Mouse (Mus musculus): ENCODE measurements around the gene Runx1. TPM values are rescaled to one million over a fixed set of nuclear protein-coding genes. Genes with fewer than 3 reads are reported as not detected.

Runx1 gene
- polyA plus RNA-seq, 1 experiment from 2014 or later = 4.9 TPM

GRCm38 (mm10) chr16:92697227-92697736, 128.7 kb downstream of the Runx1 start:
- WGBS = under 1% methylated on average over 53 of the region's 53 CpGs
- Histone ChIP-seq H3K36me3 (no peaks in the 10 kb centered on the region), H3K27ac (peak overlapping the region; percentile 69), H3K4me3 (replicated peaks) (peak overlapping the region; percentile 59), H3K4me1 (replicated peaks) (peaks cover 44% of the 10 kb centered on the region), H3K9ac (replicated peaks) (peak overlapping the region; percentile 60), H3K4me2 (peak overlapping the region; percentile 87), H3K27me3 (peaks cover 71% of the 10 kb centered on the region), H3K9me3 (no peaks in the 10 kb centered on the region)
- ATAC-seq (ENCODE audit: insufficient number of reproducible peaks, insufficient read depth, low FRiP score, low TSS enrichment, low read depth) = peak; percentile 78

- Histone ChIP-seq H3K4me3 (replicated peaks) (peak overlapping the region; percentile 59), H3K9ac (replicated peaks) (0 out of 2 replicates have a peak overlapping the region, but pooled peaks have one; percentile 18), H3K9me3 (no peaks in the 10 kb centered on the region), H3K4me1 (replicated peaks) (peaks cover 44% of the 10 kb centered on the region), H3K27ac (no peak overlapping the region), H3K4me2 (peak overlapping the region; percentile 87), H3K36me3 (no peaks in the 10 kb centered on the region), H3K27me3 (peaks cover 68% of the 10 kb centered on the region)
- ATAC-seq (ENCODE audit: insufficient number of reproducible peaks, insufficient read depth, low FRiP score, low TSS enrichment, low read depth) = no peak
- WGBS = under 1% methylated on average over 24 of the region's 24 CpGs
These were observed 129.4 kb downstream of the Runx1 start for GRCm38 (mm10) chr16:92696411-92697015.

- peak overlapping the region; percentile 59; the same call in 1 of the 2 replicates for H3K9ac ChIP-seq (replicated peaks)
- ATAC-seq (ENCODE audit: insufficient number of reproducible peaks, insufficient read depth, low FRiP score, low TSS enrichment, low read depth) = no peak
- H3K27ac ChIP-seq = no peak overlapping the region
- WGBS = 6% methylated on average over 12 of the region's 12 CpGs
- peak overlapping the region; percentile 51 for H3K4me3 ChIP-seq (replicated peaks)
- no peaks in the 10 kb centered on the region for H3K9me3 ChIP-seq
- peaks cover 69% of the 10 kb centered on the region for H3K27me3 ChIP-seq
- H3K36me3 ChIP-seq = no peaks in the 10 kb centered on the region
- peaks cover 44% of the 10 kb centered on the region for H3K4me1 ChIP-seq (replicated peaks)
- peak overlapping the region; percentile 87 for H3K4me2 ChIP-seq
These were observed 130.0 kb downstream of the Runx1 start for GRCm38 (mm10) chr16:92695981-92696380.

- no peak for ATAC-seq (ENCODE audit: insufficient number of reproducible peaks, insufficient read depth, low FRiP score, low TSS enrichment, low read depth)
- under 1% methylated on average over 43 of the region's 43 CpGs for WGBS
- Histone ChIP-seq H3K27me3 (peaks cover 68% of the 10 kb centered on the region), H3K27ac (no peak overlapping the region), H3K4me3 (replicated peaks) (peak overlapping the region; percentile 51), H3K4me2 (peak overlapping the region; percentile 87), H3K36me3 (no peaks in the 10 kb centered on the region), H3K9me3 (no peaks in the 10 kb centered on the region), H3K9ac (replicated peaks) (peak overlapping the region; percentile 59), H3K4me1 (replicated peaks) (peaks cover 39% of the 10 kb centered on the region)
These were observed 130.6 kb downstream of the Runx1 start for GRCm38 (mm10) chr16:92695200-92695921.

GRCm38 (mm10) chr16:92694496-92695106, 131.3 kb downstream of the Runx1 start:
- H3K4me2 ChIP-seq = peak overlapping the region; percentile 87
- H3K4me1 ChIP-seq (replicated peaks) = peaks cover 33% of the 10 kb centered on the region
- no peak overlapping the region for H3K27ac ChIP-seq
- H3K36me3 ChIP-seq = no peaks in the 10 kb centered on the region
- ATAC-seq (ENCODE audit: insufficient number of reproducible peaks, insufficient read depth, low FRiP score, low TSS enrichment, low read depth) = no peak
- H3K9me3 ChIP-seq = no peaks in the 10 kb centered on the region
- H3K4me3 ChIP-seq (replicated peaks) = peak overlapping the region; percentile 51
- peak overlapping the region; percentile 37; the same call in 1 of the 2 replicates for H3K9ac ChIP-seq (replicated peaks)
- peaks cover 69% of the 10 kb centered on the region for H3K27me3 ChIP-seq
- 2% methylated on average over 16 of the region's 19 CpGs for WGBS

GRCm38 (mm10) chr16:92690759-92691158, 135.2 kb downstream of the Runx1 start:
- ATAC-seq (ENCODE audit: insufficient number of reproducible peaks, insufficient read depth, low FRiP score, low TSS enrichment, low read depth) = no peak
- 83% methylated on average over 7 of the region's 7 CpGs for WGBS
- no peaks in the 10 kb centered on the region for H3K36me3 ChIP-seq

GRCm38 (mm10) chr16:92688941-92689340, 137.0 kb downstream of the Runx1 start:
- Histone ChIP-seq H3K4me2 (no peak overlapping the region), H3K4me3 (replicated peaks) (no peak overlapping the region), H3K27ac (no peak overlapping the region), H3K4me1 (replicated peaks) (peaks cover 16% of the 10 kb centered on the region), H3K9me3 (no peaks in the 10 kb centered on the region), H3K27me3 (peaks cover 30% of the 10 kb centered on the region), H3K36me3 (no peaks in the 10 kb centered on the region), H3K9ac (replicated peaks) (no peak overlapping the region)
- no peak for ATAC-seq (ENCODE audit: insufficient number of reproducible peaks, insufficient read depth, low FRiP score, low TSS enrichment, low read depth)
- 92% methylated on average over 21 of the region's 21 CpGs for WGBS

More at GRCm38 (mm10) chr16:92690759-92691158, 135.2 kb downstream of the Runx1 start:
- Histone ChIP-seq H3K4me2 (no peak overlapping the region), H3K9ac (replicated peaks) (no peak overlapping the region), H3K27ac (no peak overlapping the region), H3K4me1 (replicated peaks) (peaks cover 12% of the 10 kb centered on the region), H3K27me3 (peaks cover 45% of the 10 kb centered on the region), H3K4me3 (replicated peaks) (no peak overlapping the region), H3K9me3 (no peaks in the 10 kb centered on the region)

- 90% methylated on average over 10 of the region's 10 CpGs for WGBS
- Histone ChIP-seq H3K36me3 (no peaks in the 10 kb centered on the region), H3K27ac (no peak overlapping the region), H3K4me2 (no peak overlapping the region), H3K4me3 (replicated peaks) (no peak overlapping the region), H3K4me1 (replicated peaks) (peaks cover 16% of the 10 kb centered on the region), H3K27me3 (peaks cover 19% of the 10 kb centered on the region), H3K9ac (replicated peaks) (no peak overlapping the region), H3K9me3 (no peaks in the 10 kb centered on the region)
- ATAC-seq (ENCODE audit: insufficient number of reproducible peaks, insufficient read depth, low FRiP score, low TSS enrichment, low read depth) = no peak
These were observed 139.0 kb downstream of the Runx1 start for GRCm38 (mm10) chr16:92686978-92687377.

GRCm38 (mm10) chr16:92685766-92686315, 140.1 kb downstream of the Runx1 start:
- no peak overlapping the region for H3K4me2 ChIP-seq
- no peaks in the 10 kb centered on the region for H3K36me3 ChIP-seq
- ATAC-seq (ENCODE audit: insufficient number of reproducible peaks, insufficient read depth, low FRiP score, low TSS enrichment, low read depth) = no peak
- WGBS = 44% methylated on average over 6 of the region's 6 CpGs
- peaks cover 12% of the 10 kb centered on the region for H3K27me3 ChIP-seq
- H3K9me3 ChIP-seq = no peaks in the 10 kb centered on the region
- H3K4me1 ChIP-seq (replicated peaks) = peaks cover 16% of the 10 kb centered on the region
- H3K9ac ChIP-seq (replicated peaks) = no peak overlapping the region
- H3K4me3 ChIP-seq (replicated peaks) = no peak overlapping the region
- no peak overlapping the region for H3K27ac ChIP-seq

- H3K36me3 ChIP-seq = no peaks in the 10 kb centered on the region
- no peak overlapping the region for H3K4me3 ChIP-seq (replicated peaks)
- no peak for ATAC-seq (ENCODE audit: insufficient number of reproducible peaks, insufficient read depth, low FRiP score, low TSS enrichment, low read depth)
- no peak overlapping the region for H3K4me2 ChIP-seq
- WGBS = 76% methylated on average over 21 of the region's 21 CpGs
- H3K4me1 ChIP-seq (replicated peaks) = peaks cover 16% of the 10 kb centered on the region
- H3K9me3 ChIP-seq = no peaks in the 10 kb centered on the region
- peaks cover 4% of the 10 kb centered on the region for H3K27me3 ChIP-seq
- H3K27ac ChIP-seq = no peak overlapping the region
- no peak overlapping the region for H3K9ac ChIP-seq (replicated peaks)
These were observed 141.3 kb downstream of the Runx1 start for GRCm38 (mm10) chr16:92684423-92685211.

Data from limb, embryonic 12.5 days (tissue).